Mouse (Mus musculus) kidney, adult 2 months (tissue): ENCODE results near the gene Cdc27. TPM values are rescaled to one million over a fixed set of nuclear protein-coding genes. Genes with fewer than 3 reads are reported as not detected.
A peak's percentile ranks its signal among the peaks of the same experiment; 100 is the strongest.

Experiments
- DNase-seq: peaks from one replicate; pipeline ENCODE4 v3.0.0; 2021
- H3K27ac ChIP-seq: fragments of 200-500 bp; 2 replicates; pipeline ENCODE4 v1.5.1; 2012; ENCODE audit warnings: low read depth, low read length, control low read depth, inconsistent platforms; ENCODE audit not compliant: insufficient read depth
- H3K27me3 ChIP-seq: fragments of 200-500 bp; replicated peaks from 2 replicates; pipeline ENCODE4 v1.6.1; 2012; ENCODE audit warnings: mild to moderate bottlenecking, moderate library complexity, low read length, inconsistent platforms; ENCODE audit not compliant: control insufficient read depth, insufficient read depth
- H3K36me3 ChIP-seq: fragments of 200-500 bp; 2 replicates; pipeline ENCODE4 v1.6.1; 2012; ENCODE audit warnings: mild to moderate bottlenecking, moderate library complexity, low read length, inconsistent platforms; ENCODE audit not compliant: control insufficient read depth, insufficient read depth
- H3K4me1 ChIP-seq: fragments of 200-500 bp; 2 replicates; pipeline ENCODE4 v1.6.1; 2011; ENCODE audit warnings: low read length; ENCODE audit not compliant: control insufficient read depth, insufficient read depth
- H3K4me3 ChIP-seq: fragments of 200-500 bp; 2 replicates; pipeline ENCODE4 v1.5.1; 2011; ENCODE audit warnings: mild to moderate bottlenecking, low read depth, low read length, control low read depth; ENCODE audit not compliant: insufficient read depth
- CTCF ChIP-seq: fragments of 200-500 bp; conservative IDR thresholded peaks from 2 replicates; pipeline ENCODE4 v1.5.1; 2011; ENCODE audit warnings: low read depth, mild to moderate bottlenecking, control low read depth, low read length, moderate library complexity, mixed read lengths; ENCODE audit not compliant: insufficient read depth, insufficient read length
- POLR2A ChIP-seq: fragments of 200-500 bp; IDR thresholded peaks from one replicate; pipeline ENCODE4 v1.6.1; 2011; ENCODE audit warnings: low read depth, low read length, control low read depth
- WGBS: fragments of 180-500 bp; shearing (Covaris S2); methylation state at CpG from one replicate; pipeline ENCODE4 v1.1.7; 2018; 5-methylcytosine and 5-hydroxymethylcytosine counted together
- polyA plus RNA-seq: library from polyadenylated mRNA; depleted of rRNA; stranded (reverse); fragments of >200 nt; gene quantifications from 2 replicates; pipeline ENCODE4 v1.2.3, GENCODE M21; 2012; rRNA removed

Gene Cdc27
- polyA plus RNA-seq, 1 experiment: 6.1 TPM

DNA sequence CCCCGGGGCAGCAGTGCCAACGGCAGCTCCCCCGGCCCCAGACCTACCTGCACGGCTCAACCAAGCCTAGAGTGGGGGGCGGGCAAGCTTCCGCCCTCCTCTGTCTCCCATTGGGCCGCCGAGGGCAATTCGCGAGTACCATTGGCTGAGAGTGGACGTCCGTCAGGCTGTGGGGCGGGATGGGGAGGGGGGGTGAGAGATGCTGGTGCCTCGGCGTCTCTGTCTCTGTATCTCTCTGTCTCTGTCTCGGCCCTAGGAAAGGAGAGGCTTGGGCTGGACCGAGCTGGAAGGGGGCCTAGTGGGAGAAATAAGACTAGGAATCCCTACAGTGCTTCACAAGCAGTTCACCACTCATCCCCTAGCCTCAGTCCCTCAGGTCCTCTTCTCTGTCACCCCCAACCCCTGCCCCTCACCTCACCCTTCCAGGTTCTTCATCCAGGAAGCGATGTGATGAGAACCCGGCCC is 81.0 kb downstream of the Cdc27 start:
- H3K27ac ChIP-seq: no peak overlapping the region
- TF ChIP-seq POLR2A: no peak
- no peak for TF ChIP-seq CTCF
- no peaks in the 10 kb centered on the region for H3K36me3 ChIP-seq
- no peaks in the 10 kb centered on the region for H3K27me3 ChIP-seq
- DNase-seq: peak; percentile 96
- H3K4me1 ChIP-seq: peaks cover 2% of the 10 kb centered on the region; the same call in 1 of the 2 replicates
- 1% methylated on average over 19 of the region's 19 CpGs for WGBS
- peak overlapping the region; percentile 75 for H3K4me3 ChIP-seq

DNA sequence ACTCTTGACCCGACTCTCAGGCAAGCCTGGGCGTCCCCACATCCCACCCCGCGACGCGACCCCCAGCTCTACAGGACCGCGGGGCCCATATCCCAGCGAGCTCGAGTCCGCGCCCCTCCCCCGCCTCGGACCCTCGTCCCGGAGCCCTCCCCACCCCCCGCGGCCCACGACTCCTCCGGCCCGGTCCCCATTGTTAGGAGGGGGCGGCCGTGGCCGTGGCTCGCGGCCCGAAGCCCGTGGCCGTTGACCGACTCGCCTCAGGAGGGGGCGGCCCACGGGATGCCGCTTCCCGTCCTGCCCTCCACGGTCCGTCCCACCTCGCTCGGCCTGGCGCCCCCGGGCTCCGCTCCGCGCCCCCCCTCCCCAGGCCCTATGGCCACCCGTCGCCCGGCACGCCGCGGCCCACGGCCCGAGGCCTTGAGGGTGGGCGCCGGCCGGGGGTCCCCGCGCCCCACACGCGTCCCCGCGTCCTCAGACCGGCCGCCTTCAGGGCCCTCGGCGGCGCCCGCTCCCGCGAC is 81.6 kb downstream of the Cdc27 start, which contains the start of gene Kansl1:
Gene Kansl1 (minus strand): TSS at position 111 of the 518 bp plus-strand sequence.
- DNase-seq: peak; percentile 42
- Histone ChIP-seq H3K4me3 (peak within 1 kb of the TSS; percentile 75), H3K27me3 (no peaks in the 10 kb centered on the region), H3K27ac (no peak within 1 kb of the TSS), H3K4me1 (peaks cover 2% of the 10 kb centered on the region; the same call in 1 of the 2 replicates), H3K36me3 (no peaks in the 10 kb centered on the region)
- TF ChIP-seq CTCF (no peak), POLR2A (no peak)
- WGBS: under 1% methylated on average over 66 of the region's 69 CpGs

GRCm38 (mm10) chr11:104467698-104468097 is 82.7 kb downstream of the Cdc27 start:
- Histone ChIP-seq H3K4me1 (peaks cover 2% of the 10 kb centered on the region; the same call in 1 of the 2 replicates), H3K4me3 (no peak overlapping the region), H3K36me3 (no peaks in the 10 kb centered on the region), H3K27ac (no peak overlapping the region), H3K27me3 (no peaks in the 10 kb centered on the region)
- TF ChIP-seq CTCF: no peak
- WGBS: 84% methylated on average over 5 of the region's 5 CpGs
- DNase-seq: no peak

- peak; percentile 80 for DNase-seq
- no peak for TF ChIP-seq POLR2A
- no peak for TF ChIP-seq CTCF
- no peak overlapping the region for H3K4me3 ChIP-seq
- H3K27me3 ChIP-seq: no peaks in the 10 kb centered on the region
- H3K27ac ChIP-seq: no peak overlapping the region
- no peaks in the 10 kb centered on the region; the same call in 1 of the 2 replicates for H3K4me1 ChIP-seq
- H3K36me3 ChIP-seq: no peaks in the 10 kb centered on the region
Measured at GRCm38 (mm10) chr11:104461551-104461950, 88.9 kb downstream of the Cdc27 start.

- Histone ChIP-seq H3K27me3 (no peaks in the 10 kb centered on the region), H3K4me1 (no peaks in the 10 kb centered on the region), H3K4me3 (no peak overlapping the region), H3K27ac (no peak overlapping the region), H3K36me3 (no peaks in the 10 kb centered on the region)
- TF ChIP-seq POLR2A (no peak), CTCF (no peak)
- WGBS: 95% methylated on average over 2 of the region's 2 CpGs
- no peak for DNase-seq
Measured at GRCm38 (mm10) chr11:104459671-104460070, 90.7 kb downstream of the Cdc27 start.

- TF ChIP-seq POLR2A: no peak
- TF ChIP-seq CTCF: no peak
- H3K4me1 ChIP-seq: no peaks in the 10 kb centered on the region
- no peak for DNase-seq
- WGBS: 83% methylated on average over 2 of the region's 2 CpGs
- H3K27ac ChIP-seq: no peak overlapping the region
- H3K4me3 ChIP-seq: no peak overlapping the region
- no peaks in the 10 kb centered on the region for H3K36me3 ChIP-seq
- no peaks in the 10 kb centered on the region for H3K27me3 ChIP-seq
Measured at GRCm38 (mm10) chr11:104458507-104458906, 91.9 kb downstream of the Cdc27 start.

Other genes starting within 250 kb of the Cdc27 start
- 51.8 and 63.7 TPM in 2 replicates for gene Kansl1, start 81.8 kb downstream of the Cdc27 start, polyA plus RNA-seq
- 2.0 and 2.6 TPM in 2 replicates for gene Myl4, start within 50 bp of the Cdc27 start, polyA plus RNA-seq
- gene Itgb3, start 57.4 kb upstream of the Cdc27 start, polyA plus RNA-seq: 0.99 and 1.3 TPM in 2 replicates
- under 0.01 TPM in 1 of 2 replicates, not detected in the other for gene Gm11639, start 135.1 kb upstream of the Cdc27 start, polyA plus RNA-seq